Mouse (Mus musculus) left cerebral cortex, postnatal 36 days (tissue): Measurements from ENCODE around the gene Irak4. TPM values are rescaled to one million over a fixed set of nuclear protein-coding genes. Genes with fewer than 3 reads are reported as not detected.
A peak's percentile ranks its signal among the peaks of the same experiment; 100 is the strongest.

Experiments
- DNase-seq, 2 experiments: peaks; one replicate each; pipeline ENCODE4 v3.0.0; 2021 to 2022; ENCODE audit warnings: low spot score in 2 of 2, mixed read lengths in 1 of 2
- intact Hi-C: fragments of 180-260 bp; cut with DNase I; formaldehyde crosslinking; loops from one replicate; pipeline ENCODE4 v1.15.1; 2025
- total RNA-seq, 2 experiments: library from RNA; stranded (reverse); gene quantifications; 2 replicates each; pipeline ENCODE4 v1.2.3; 2021

Irak4 gene
- total RNA-seq, 2 experiments from 2014 or later: 1.7 to 2.0 TPM

DNA sequence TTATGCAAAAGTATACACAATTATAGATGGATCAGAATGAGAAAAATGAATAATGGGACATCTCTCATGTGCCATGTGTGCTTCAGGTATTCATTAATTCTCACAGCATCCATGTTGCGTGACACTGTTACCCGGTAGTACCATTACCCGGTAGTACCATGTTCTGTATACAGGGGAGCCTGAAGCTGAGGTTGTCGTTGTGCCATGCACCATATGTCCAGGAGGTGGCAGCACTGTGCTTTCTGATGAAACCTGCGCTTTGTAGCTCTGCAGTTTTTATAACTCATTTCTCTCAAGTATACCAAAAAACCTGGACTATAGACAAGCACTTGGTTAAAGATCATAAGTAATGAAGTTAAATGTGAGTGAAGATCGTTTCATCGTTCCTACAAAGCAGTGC lies 14.0 kb downstream of the Irak4 start:
- intact Hi-C loops: loop anchor here (2.0 to 5.0 kb wide), 2 partner anchors 45 to 103 kb away; no protein-coding TSS in a partner anchor
- DNase-seq: peak; percentile 76 to 82

DNA sequence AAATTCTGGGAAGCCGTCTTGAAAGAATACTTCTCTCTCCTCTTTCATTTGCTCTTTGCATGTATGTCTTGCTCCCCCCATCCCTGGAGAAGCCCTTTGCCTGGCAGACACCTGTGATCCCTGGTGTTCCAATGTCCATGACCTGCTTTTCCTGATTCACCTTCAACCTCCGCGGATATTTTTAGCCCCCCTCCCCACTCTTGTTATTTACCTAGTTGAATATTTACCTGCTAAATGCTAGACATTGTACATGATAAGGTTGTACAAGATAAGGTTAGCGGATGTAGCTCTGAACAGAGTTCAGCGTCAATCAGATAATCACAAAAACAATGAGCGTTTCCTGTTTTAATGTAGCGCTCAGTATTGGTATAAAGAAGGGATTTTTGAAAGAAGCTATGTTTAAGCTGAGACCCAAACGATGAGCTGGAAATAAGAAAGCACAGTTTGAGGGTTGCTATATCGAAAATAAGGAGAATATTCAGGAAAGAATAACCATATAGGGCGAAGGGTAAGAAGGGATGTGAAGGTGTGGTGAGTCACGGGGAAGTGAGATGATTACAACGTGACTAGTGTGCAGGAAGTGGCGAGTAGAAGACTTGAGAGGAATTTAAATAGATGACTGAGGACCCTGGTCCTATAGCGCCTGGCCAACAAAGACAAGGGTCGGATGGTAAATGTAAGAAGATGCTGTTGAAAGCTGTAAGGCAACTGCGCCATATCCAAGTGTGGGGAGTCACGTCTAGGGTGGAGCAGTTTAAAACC lies 15.6 kb downstream of the Irak4 start:
- DNase-seq: no peak
- intact Hi-C loops: loop anchor here (5.0 kb wide), 1 partner anchor 43 kb away; no protein-coding TSS in a partner anchor

DNA sequence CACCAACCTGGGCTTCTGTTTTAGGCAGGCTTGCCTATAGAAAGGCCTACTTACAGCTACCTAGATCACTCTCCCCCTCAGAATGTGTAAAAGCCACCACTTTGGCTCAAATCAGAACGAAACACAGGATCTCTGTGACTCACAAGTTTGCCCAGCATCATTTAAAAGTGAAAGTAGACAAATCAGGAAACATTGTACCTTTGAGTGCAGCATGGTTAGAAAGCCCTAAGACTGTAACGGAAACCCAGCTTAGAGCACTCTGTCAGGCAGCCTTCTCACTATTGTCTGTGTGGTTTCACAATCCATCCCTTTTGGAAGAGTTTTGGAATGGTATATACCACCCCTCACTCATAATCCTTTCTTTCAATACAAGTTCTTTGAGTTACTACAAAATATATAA lies 21.5 kb downstream of the Irak4 start:
- intact Hi-C loops: no loop called here

DNA sequence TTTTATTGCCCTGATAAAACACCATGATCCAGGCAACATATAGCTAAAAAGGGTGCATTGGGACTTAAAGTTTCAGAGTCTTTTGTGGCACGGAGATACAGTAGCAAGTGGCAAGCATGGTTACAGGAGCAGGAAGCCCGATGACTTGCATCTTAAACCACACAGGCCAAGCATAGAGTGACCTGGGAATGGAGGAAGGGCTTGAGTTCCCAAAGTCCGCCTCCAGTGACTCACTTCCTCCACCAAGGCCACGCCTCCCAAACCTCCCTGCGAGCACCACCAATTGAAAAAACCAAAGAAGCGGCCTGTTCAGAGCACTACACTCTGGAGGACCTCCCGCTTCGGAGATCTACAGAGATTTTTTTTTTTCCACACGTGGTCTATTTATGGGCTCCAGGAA lies 22.4 kb downstream of the Irak4 start:
- intact Hi-C loops: no loop called here
- no peak for DNase-seq

More for the DNA sequence above, 21.5 kb downstream of the Irak4 start:
- no peak for DNase-seq

DNA sequence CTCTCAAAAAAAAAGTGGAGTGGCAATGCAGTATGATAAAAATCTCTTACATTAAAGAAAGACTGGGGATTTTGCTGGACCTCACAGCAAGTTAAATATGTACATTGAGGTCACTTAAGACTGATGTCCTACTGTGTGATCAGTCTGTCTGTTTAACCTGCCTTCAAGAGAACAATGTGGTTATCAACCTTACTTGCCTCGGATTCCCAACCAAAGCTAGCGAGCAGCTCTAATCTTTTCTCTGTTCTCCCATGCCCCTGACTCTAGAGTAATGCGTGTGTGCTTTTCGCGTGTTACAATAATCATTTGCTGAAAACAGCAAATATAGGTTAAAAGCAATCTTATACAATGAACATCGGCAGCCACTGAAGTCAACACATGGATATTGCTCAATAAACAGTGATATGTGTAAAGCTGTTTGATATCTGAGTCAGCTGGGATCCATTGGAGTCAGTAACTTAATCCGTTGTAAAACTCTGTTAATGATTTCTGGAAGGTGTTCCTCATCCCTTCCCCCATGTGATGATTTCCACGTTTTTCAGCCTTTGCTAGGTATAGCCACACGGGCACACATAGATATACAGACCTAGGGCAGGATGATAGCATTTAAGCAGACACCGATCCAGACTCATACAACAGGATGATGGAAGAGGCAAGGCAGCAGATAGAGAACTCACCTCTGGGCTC lies 25.2 kb downstream of the Irak4 start:
- intact Hi-C loops: no loop called here
- DNase-seq: no peak

DNA sequence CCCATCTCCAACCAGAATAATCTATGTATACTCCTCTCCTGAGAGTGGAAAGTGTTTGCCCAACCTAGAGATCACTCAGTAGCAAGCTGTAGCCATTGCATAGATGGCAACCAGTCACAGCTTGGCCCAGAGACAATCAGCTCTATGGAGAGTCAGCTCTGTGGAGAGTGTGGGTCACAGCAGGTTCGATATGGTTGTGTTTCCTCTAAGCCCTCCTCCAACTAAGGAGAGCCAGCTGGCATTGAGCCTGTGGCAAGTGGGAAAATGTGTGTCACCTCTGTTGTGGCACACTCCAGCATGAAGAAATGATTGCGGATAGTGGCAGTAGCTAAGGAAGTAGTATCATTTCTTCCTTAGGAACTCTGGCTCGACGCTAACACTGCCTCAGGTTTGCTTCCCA lies 28.1 kb downstream of the Irak4 start:
- intact Hi-C loops: no loop called here

DNA sequence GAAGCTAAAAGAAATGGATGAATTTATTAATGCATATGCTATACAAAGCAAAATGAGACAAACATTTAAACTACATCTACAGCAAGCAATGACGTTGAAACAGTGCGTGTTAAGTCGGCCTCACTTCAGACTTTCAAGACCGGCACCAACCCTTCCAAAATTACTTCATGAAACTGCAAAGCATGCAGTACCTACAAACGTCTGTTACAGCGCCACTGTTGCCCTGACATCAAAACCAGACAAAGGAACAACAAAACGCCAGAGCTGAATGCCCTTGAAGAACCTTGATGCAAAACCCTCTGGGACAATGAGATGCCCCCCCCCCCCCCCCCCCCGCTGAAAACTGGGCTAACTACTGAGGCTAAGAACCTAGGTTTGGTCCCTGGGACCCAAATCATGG lies 29.3 kb downstream of the Irak4 start:
- intact Hi-C loops: no loop called here
- DNase-seq: no peak

More for the DNA sequence above, 28.1 kb downstream of the Irak4 start:
- DNase-seq: no peak

DNA sequence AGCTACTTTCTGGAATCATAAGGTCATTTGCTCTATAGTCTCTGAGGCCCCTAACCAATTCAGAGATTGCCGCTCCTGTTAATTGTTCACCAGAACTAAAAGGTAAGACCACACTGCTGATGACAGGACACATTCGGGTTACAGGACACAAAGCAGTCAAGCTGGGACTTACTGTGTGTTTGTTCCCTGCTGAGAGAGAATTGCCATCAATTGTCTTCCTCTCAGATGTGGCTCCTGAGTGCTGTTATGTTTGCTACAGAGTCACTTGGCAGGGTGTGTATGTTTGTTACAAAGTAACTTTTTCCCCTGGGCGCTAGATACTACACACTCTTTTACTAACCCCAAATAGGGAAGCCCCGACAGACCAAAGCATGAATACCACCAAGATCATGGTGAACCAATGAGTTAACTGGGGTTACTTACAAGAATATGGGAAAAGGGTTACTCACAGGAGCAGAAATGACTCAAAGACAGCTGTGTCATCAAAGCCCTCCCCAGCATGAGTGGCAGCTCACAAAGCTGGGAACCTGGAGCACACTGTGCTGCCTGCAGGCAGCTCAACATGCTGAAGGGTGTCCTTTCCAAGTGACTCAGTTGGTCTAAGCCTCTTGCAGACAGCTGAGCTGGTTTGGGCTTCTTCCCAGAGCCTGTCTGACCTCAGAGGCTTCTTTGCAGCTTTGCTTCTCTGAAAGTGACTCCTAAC lies 31.3 kb downstream of the Irak4 start:
- intact Hi-C loops: no loop called here
- DNase-seq: no peak

DNA sequence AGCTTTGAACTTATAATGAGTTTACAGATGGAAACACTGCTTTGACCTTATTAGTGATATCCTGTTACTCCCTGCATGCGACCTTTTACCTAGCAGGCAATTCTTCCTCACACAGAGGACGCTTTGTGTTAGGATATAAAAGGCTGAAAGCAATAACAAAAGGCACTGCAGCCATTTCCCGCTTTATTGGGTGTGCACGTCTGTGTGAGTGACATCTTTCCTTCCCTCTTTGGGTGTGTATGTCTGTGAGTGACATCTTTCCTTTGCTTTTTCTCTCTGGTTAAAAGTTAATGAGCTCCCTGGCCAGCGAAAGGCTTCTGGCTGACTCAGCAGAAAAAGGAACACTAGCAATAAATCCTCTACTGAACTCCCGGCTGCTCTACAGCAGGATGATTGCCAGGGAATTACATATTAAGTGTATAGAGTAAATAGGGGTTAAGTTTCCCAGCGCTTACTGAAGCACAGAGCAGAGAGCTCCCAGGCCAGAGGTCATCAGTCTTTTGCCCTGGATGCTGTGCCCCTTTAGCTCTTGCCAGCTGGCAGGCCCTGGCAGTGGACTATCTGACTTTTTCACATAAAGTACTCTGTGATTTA lies 38.7 kb downstream of the Irak4 start:
- DNase-seq: no peak
- intact Hi-C loops: no loop called here

DNA sequence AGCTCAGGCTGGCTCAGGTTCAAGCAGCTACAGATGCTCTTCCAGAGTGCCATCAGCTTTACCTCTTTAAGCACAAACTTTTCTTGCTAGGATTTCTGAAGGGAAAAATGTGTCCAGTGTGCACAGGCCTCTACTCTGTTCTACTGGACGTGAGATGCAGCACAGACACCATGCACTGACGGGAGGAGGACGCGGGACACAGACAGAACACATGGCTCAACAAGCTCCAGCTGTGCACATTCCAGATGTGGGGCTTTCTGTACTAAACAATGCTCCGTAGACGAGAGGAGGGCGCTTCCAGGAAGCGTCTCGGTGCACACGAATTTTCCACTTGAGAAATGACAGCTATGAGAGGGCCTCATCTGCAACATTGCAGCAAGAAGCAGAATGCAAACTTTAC lies 39.7 kb downstream of the Irak4 start:
- intact Hi-C loops: no loop called here
- DNase-seq: no peak

DNA sequence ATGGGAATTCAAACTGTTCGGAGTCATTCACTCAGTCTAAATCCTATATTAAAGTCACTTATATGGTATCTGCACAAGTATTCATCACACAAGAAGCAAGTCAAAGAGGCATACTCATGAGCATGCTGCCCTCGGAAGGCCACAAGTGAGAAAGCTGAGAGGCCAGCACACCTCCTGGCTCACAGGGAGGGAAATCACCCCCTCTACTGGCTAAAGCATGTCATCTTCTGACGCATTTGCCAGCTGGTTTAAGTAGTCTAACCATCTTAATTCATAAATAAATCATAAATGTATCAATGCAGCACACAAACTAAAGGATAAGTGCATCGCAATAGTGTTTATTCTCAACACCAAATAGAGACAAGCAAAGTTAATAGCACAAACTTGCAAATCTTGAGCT lies 41.3 kb downstream of the Irak4 start:
- intact Hi-C loops: no loop called here
- no peak for DNase-seq

DNA sequence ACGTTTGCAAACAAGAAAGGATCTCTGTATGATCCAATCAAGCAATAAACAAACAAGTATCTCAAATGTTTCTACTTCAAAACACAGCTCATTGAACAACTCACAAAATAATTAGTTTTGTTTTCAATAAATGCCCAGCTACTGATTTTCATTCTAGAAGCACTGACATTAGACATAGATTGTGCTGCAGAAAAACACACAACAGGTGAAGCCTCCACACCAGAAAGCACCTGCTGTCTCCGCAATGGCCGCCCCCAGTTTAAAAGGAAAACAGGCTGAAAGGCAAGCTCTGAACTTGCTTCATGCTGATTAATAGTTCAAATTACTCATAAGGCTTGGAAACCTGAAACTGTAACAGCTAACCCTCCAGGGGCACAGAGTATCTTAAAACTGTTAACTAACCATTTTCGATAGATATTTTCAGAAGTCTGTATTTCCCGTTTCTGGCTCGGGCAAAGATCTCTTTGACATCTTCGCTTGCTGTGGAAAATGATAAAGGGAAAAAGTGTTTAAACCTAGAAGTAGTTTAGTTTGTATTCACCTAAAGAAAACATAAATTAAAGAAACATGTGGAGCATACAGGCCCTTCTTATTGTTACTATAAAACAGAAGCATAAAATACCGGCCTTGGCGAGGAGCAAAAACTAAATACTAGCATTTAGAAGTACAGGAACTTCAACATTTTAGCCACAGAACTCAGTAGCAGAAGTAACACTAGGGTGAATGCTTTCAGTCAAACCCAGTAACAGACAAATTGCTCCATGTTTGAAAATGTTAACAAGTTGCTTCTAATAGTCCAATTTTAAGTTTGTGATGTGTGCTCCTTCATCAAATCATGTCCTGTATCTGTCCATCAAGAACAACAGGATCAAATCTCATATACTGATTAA lies 44.6 kb downstream of the Irak4 start:
- intact Hi-C loops: no loop called here
- no peak for DNase-seq

DNA sequence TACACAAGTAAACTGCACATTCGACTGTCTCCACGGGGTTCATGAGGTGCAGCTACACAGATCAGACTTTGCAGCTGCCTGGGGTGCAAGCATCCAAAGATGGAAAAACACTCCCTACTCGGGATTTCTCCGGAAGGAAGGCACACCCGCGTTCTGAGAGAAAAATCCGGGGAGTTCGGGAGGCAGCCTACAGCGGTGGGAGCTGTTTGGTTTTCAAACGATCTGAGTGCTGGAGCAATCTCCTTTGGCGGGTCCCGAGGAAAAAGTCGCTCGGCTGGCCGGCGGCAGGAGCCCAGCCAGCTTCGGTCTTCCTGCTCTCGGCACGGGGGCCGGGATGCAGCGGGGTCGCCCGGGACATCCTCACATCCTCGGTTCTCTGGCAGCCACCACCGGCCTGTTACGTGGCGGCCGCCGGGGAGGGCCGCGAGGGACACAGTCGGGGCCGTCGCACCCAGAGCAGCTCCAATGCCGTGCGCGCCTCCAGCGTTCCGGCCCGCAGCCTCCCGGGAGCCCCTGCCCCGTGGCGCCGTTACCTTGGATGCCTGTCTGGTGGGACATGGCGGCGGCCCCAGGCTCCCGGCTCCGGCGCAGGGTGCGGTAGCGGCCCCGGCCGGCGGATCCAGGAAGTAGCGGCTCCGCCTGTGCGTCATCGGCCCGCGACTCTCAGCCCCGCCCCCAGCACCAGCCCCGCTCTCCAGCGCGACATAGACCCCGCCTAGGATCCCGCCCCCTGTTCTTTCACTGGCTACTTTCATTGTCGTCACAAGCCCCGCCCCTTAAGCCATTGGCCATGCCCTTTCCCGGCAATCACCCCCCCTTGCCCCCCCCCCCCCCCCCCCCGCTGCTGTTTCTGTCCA lies 46.0 kb downstream of the Irak4 start, which contains the start of gene Twf1:
Gene Twf1, minus strand, starts transcription at position 671 of the 857 bp plus-strand sequence.
- intact Hi-C loops: no loop called here
- DNase-seq: peak; percentile 97

DNA sequence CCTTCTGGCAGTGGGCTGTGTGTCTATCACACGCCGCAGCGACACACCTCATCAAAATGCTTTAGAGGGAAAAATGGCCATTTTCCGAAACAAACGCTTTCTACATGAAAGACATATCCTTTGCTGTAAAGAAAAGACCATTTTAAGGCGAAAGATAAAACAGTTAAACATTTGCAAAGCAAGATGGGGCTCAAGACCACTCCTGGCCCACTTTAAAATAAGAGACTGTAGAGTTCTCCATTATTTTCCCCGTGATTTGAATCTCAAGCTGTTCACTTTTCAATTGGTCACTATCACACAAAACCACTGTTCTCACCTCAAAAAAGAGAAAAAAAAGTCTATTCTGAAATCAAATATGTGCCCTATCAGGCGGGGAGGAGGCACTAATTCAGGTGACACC lies 46.6 kb downstream of the Irak4 start:
- intact Hi-C loops: no loop called here
- DNase-seq: no peak

DNA sequence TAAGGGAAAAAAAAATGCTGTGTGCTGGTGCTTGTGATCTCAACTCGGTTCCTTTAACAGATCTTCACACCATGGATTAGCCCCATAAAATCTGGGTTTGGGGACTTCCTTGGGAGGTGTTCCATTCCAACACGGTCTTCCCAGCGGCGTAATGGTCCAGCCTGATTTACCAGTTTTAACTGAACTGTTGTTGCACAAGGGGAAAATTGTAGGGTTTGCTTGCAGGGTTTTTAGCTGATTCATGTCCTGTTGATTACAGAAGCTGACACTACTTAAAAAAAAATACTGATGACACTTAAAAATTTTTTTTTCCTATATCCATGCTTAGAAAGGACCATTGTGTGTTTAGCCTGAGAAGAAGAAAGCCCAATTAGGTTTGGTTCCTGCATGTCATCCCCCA lies 47.9 kb downstream of the Irak4 start:
- DNase-seq: no peak

DNA sequence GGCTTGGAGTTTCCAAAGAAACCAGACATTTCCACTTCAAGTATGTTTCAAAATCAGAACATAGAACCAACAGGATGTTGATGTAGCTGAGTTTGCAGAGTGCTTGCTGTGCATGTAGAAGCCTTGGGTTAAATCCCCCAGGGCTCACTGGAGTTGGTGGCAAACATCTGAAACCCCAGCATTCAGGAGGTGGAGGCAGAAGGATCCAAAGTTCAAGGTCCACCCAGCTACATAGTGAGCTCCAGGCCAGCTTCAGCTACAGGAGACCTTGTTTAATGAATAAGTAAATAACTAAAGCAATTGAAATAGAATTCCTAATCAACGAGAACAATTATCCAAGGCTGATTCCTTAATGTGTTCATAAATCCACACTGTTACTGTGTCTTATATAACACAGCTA lies 50.1 kb downstream of the Irak4 start:
- no peak for DNase-seq
- intact Hi-C loops: no loop called here

More for the DNA sequence above, 47.9 kb downstream of the Irak4 start:
- intact Hi-C loops: no loop called here

DNA sequence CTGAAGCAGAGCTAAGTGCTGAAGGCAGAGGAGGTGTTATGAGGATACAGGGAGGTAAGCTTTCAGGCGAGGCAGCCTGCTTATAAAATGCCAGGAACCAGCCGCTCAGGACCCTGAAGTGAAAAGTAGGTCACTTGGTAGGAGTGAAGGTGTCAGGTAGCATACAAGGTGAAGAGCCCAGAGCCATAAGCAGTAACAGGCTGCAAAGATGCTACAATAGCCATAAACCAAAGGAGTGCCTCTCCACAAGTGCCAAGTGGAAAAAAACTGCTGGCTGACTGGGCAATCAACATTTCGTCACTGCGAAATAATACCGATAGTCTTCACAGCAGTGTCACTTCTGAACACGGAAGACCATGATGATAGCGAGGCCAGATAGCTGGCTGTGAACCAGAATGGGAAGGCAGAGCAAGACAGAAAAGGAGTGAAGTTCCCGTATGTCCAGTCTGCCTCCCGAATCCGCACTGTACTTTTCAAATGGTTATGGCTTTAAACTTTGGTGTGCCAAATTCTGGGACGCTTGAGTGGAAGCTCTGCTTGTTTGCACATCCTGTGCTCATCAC lies 56.8 kb downstream of the Irak4 start:
- no peak for DNase-seq
- intact Hi-C loops: loop anchor here (5.0 kb wide), 1 partner anchor 43 kb away; no protein-coding TSS in a partner anchor

DNA sequence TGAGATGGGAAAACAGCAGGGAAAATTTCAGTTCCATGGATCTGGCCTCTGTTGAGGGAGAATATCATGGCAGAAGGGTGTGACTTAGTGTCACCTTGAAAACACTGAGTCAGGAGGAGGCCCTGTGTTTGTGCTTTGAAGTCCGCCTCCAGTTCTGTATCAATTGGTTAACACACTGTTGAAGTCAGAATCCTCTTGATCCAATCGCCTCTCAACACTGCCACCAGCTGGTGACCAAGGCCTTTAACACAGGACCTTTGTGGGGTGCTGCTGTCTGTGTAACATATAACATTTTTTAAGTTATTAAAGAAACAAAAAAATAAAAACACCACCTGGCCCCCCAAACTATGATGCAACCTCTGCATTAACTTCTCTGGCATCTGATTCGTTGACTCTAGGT lies 57.9 kb downstream of the Irak4 start:
- intact Hi-C loops: loop anchor here (5.0 kb wide), 1 partner anchor 44 kb away; no protein-coding TSS in a partner anchor
- no peak for DNase-seq
